Mouse (Mus musculus) 3134 (cell line): ENCODE results near the gene Fam3a.

ENCODE experiments used
- DNase-seq: peaks from one replicate; pipeline ENCODE4 v3.0.0-alpha.2; 2011; ENCODE audit warnings: low spot score; ENCODE audit not compliant: insufficient read length; ENCODE audit errors: extremely low read depth

Fam3a gene

GRCm38 (mm10) chrX:74352645-74353466 lies 40.2 kb downstream of the Fam3a start:
- no peak for DNase-seq
